Mouse (Mus musculus) myocyte (in vitro differentiated cells): ENCODE measurements around the gene Rxylt1. TPM values are rescaled to one million over a fixed set of nuclear protein-coding genes. Genes with fewer than 3 reads are reported as not detected.
A peak's percentile ranks its signal among the peaks of the same experiment; 100 is the strongest.

Experiments
- H3K27me3 ChIP-seq: one replicate; pipeline ENCODE4 v1.6.1; 2011; ENCODE audit not compliant: control insufficient read depth, insufficient read depth, insufficient read length
- H3K36me3 ChIP-seq: one replicate; pipeline ENCODE4 v1.6.1; 2011; ENCODE audit not compliant: control insufficient read depth, insufficient read depth
- H3K4me2 ChIP-seq: one replicate; pipeline ENCODE4 v1.6.1; 2011; ENCODE audit warnings: low read depth, control low read depth
- H3K4me3 ChIP-seq: one replicate; pipeline ENCODE4 v1.5.1; 2011; ENCODE audit warnings: mild to moderate bottlenecking, control low read depth, moderate library complexity
- H3K79me2 ChIP-seq: one replicate; pipeline ENCODE4 v1.6.1; 2011; ENCODE audit not compliant: control insufficient read depth, insufficient read depth
- H3ac ChIP-seq: one replicate; pipeline ENCODE4 v1.6.1; 2011; ENCODE audit not compliant: control insufficient read depth, insufficient read length
- CEBPB ChIP-seq: IDR thresholded peaks from 2 replicates; pipeline ENCODE4 v1.6.1; 2011; ENCODE audit warnings: mild to moderate bottlenecking, moderate library complexity; ENCODE audit not compliant: poor library complexity, insufficient read depth, severe bottlenecking
- E2F4 ChIP-seq: IDR thresholded peaks from one replicate; pipeline ENCODE4 v1.6.1; 2011; ENCODE audit warnings: mild to moderate bottlenecking, control low read depth, moderate library complexity; ENCODE audit not compliant: insufficient read depth
- MAX ChIP-seq: IDR thresholded peaks from one replicate; pipeline ENCODE4 v1.6.1; 2011; ENCODE audit warnings: low read depth, mild to moderate bottlenecking, control low read depth
- MYOD1 ChIP-seq, 3 experiments: IDR thresholded peaks; one replicate each; pipeline ENCODE4 v1.6.1; 2011; ENCODE audit warnings: control low read depth in 2 of 3, low read depth in 2 of 3, mild to moderate bottlenecking in 2 of 3, moderate library complexity in 1 of 3; ENCODE audit not compliant: insufficient read length in 2 of 3, control insufficient read depth in 1 of 3
- MYOG ChIP-seq, 3 experiments: IDR thresholded peaks; one replicate each; pipeline ENCODE4 v1.6.1; 2011; ENCODE audit warnings: control low read depth in 2 of 3, low read depth in 2 of 3, mild to moderate bottlenecking in 2 of 3; ENCODE audit not compliant: insufficient read length in 2 of 3, control insufficient read depth in 1 of 3, insufficient read depth in 1 of 3
- POLR2A ChIP-seq: IDR thresholded peaks from one replicate; pipeline ENCODE4 v1.6.1; 2011; ENCODE audit warnings: low read depth, mild to moderate bottlenecking, control low read depth, moderate library complexity; ENCODE audit not compliant: insufficient read length
- POLR2AphosphoS2 ChIP-seq: IDR thresholded peaks from one replicate; pipeline ENCODE4 v1.6.1; 2011; ENCODE audit warnings: low read depth, control low read depth; ENCODE audit not compliant: insufficient read length
- REST ChIP-seq: IDR thresholded peaks from one replicate; pipeline ENCODE4 v1.6.1; 2011; ENCODE audit warnings: mild to moderate bottlenecking, control low read depth, moderate library complexity; ENCODE audit not compliant: insufficient read depth, insufficient read length
- SRF ChIP-seq: IDR thresholded peaks from one replicate; pipeline ENCODE4 v1.6.1; 2011; ENCODE audit warnings: low read depth; ENCODE audit not compliant: control insufficient read depth, insufficient read length
- TCF12 ChIP-seq: IDR thresholded peaks from one replicate; pipeline ENCODE4 v1.6.1; 2011; ENCODE audit warnings: mild to moderate bottlenecking, control low read depth; ENCODE audit not compliant: poor library complexity, insufficient read depth, severe bottlenecking
- TCF3 ChIP-seq: IDR thresholded peaks from one replicate; pipeline ENCODE4 v1.6.1; 2011; ENCODE audit warnings: low read depth, control low read depth; ENCODE audit not compliant: insufficient read length
- USF1 ChIP-seq: IDR thresholded peaks from one replicate; pipeline ENCODE4 v1.6.1; 2011; ENCODE audit warnings: low read depth, mild to moderate bottlenecking, control low read depth, moderate library complexity
- polyA plus RNA-seq: library from polyadenylated mRNA; unstranded; fragments of >200 nt; fragmentation: generic; extraction: Trizol; gene quantifications from one replicate; pipeline ENCODE4 v1.2.1, GENCODE M21; 2012; ENCODE audit warnings: missing spikeins

Rxylt1 gene
- polyA plus RNA-seq, result 27.8 TPM

DNA sequence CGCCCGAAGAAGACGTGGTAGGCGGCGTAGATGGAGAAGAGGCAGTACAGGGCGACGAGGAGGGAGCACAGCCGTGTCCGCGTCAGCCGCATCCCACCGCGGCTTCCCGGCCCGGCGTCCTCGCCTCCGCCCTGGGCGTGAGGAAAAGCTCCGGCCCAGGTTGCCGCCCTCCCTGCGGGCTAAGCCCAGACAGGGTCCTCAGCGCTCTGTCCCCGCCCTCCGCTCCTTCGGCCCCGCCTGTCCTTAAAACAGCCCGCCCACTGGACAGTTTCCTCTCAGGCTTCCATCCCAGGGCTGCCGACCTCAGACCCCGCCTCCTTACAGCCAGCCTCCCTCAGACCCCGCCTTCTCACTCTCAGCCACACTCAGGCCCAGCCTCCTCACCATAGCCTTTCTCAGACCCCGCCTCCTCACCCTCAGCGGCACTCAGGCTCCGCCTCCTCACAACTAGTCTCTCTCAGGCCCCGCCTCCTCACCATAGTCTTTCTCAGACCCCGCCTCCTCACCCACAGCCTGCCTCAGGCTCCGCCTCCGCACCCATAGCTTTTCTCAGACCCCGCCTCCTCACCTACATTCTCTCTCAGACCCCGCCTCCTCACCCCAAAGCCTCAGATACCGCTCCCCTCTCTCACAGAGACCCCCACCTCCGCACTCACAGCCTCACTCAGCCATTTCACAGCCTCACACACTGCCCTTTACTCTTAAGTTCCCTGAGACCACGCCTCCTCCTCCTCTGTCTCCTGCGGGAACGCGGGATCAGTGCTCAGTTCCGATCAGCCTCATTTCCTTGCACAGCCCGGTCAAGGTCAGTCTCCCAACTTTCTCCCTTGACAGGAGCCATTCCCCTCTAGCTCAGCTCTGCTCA, at the start of gene Rxylt1:
Gene Rxylt1 (minus strand): TSS at position 392 of the 865 bp plus-strand sequence.
- peak within 1 kb of the TSS; percentile 65 for H3ac ChIP-seq
- peaks cover 14% of the 10 kb centered on the region for H3K36me3 ChIP-seq
- H3K79me2 ChIP-seq, result no peaks in the 10 kb centered on the region
- H3K4me2 ChIP-seq, result peak within 1 kb of the TSS; percentile 78
- H3K27me3 ChIP-seq, result no peaks in the 10 kb centered on the region
- H3K4me3 ChIP-seq, result peak within 1 kb of the TSS; percentile 40
- no peak for TF ChIP-seq CEBPB
- TF ChIP-seq USF1, result no peak
- TF ChIP-seq MYOG (IDR thresholded peaks at IDR 0.05; ENCODE audit: control insufficient read depth in 1 of 3, insufficient read depth in 1 of 3, insufficient read length in 2 of 3, low read depth in 2 of 3), result peak in 1 of 3 experiments; percentile 2
- no peak for TF ChIP-seq E2F4
- TF ChIP-seq TCF3, result no peak
- TF ChIP-seq REST, result peak; percentile 13
- peak in 1 of 3 experiments; percentile 31 for TF ChIP-seq MYOD1 (IDR thresholded peaks at IDR 0.05; ENCODE audit: control insufficient read depth in 1 of 3, insufficient read length in 2 of 3, low read depth in 2 of 3)
- TF ChIP-seq POLR2A, result peak; percentile 99
- no peak for TF ChIP-seq MAX
- no peak for TF ChIP-seq TCF12
- TF ChIP-seq SRF, result peak; percentile 20
- peak; percentile 93 for TF ChIP-seq POLR2AphosphoS2

DNA sequence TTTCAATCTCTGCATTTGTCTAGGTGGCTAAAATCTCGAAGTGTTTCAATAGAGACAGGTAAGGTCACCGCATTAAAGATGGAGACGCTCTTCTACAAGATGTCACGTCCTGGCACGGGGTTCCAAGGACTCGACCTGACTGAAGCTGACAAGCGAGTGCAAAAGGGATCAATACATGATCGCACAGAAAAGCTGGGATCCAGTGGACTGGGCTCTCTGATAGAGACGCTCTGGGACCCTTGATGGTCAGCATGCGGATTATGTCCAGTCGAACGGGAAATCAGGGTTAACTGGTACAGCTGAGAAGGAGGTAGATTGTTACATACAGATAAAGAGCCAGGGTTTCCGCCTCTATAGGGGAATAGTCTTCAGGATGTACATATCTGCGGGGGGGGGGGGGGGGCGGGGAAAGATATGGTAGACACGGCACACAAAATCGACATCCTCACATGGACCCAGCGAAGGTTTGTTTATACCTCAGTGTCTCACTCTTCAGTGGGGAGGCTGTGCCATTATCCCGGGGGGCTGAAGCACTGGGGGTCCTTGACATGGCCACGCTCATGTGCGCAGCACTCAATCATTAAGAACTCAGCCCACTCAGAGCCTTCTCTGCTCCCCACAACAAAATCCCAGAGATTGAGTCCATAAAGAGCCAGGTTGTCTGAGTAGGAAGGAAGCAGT, 24.3 kb upstream of the Rxylt1 start:
- H3K4me3 ChIP-seq, result no peak overlapping the region
- H3K79me2 ChIP-seq, result no peaks in the 10 kb centered on the region
- no peaks in the 10 kb centered on the region for H3K27me3 ChIP-seq
- no peak overlapping the region for H3K4me2 ChIP-seq
- TF ChIP-seq MYOG (IDR thresholded peaks at IDR 0.05; ENCODE audit: control insufficient read depth in 1 of 3, insufficient read depth in 1 of 3, insufficient read length in 2 of 3, low read depth in 2 of 3), result no peak
- no peak for TF ChIP-seq USF1
- no peak for TF ChIP-seq MYOD1 (IDR thresholded peaks at IDR 0.05; ENCODE audit: control insufficient read depth in 1 of 3, insufficient read length in 2 of 3, low read depth in 2 of 3)
- TF ChIP-seq REST, result no peak
- no peak for TF ChIP-seq CEBPB
- TF ChIP-seq POLR2A, result no peak
- no peak for TF ChIP-seq POLR2AphosphoS2
- no peak for TF ChIP-seq E2F4
- TF ChIP-seq MAX, result no peak
- TF ChIP-seq TCF3, result no peak
- TF ChIP-seq TCF12, result no peak
- no peak for TF ChIP-seq SRF
- H3K36me3 ChIP-seq, result no peaks in the 10 kb centered on the region
- H3ac ChIP-seq, result no peak overlapping the region

DNA sequence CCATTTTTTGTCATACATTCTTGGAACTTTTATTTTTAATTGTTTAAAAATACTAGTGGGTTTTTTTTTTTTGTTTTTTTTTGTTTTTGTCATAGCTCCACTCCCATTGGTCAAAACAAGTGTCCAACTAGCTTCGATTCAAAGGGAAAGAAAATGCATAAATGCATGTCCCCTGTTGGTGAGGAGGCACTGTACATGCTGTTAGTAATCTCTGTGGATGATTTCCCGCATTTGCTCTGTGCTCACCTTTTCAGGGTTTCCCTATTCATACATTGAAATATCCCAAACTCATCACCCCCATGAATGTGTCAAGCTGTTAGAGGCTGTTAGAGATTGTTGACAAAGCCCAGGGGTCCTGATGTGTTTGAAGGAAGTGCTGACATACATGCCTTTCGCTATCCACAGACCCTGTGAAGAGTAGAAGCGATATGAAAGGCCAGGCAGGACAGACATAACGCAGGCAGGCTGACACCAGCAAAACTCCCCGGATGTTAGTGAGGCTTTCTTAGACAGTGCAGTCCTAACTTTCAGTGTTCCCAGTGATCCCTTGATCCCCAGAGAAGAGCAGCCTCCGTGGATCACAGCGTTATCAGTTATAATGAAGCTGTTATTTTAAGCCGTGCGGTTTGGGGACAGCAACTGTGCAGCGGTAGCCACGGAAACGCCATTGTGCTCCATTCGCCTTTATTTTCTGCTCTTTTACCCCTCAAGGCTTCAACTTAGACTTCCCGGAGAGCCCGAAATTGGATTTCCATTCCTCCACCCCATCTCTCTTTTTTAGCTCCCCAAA, 23.5 kb upstream of the Rxylt1 start:
- Histone ChIP-seq H3ac (no peak overlapping the region), H3K4me2 (no peak overlapping the region), H3K27me3 (no peaks in the 10 kb centered on the region), H3K79me2 (no peaks in the 10 kb centered on the region), H3K36me3 (no peaks in the 10 kb centered on the region), H3K4me3 (no peak overlapping the region)
- no peak for TF ChIP-seq TCF3
- no peak for TF ChIP-seq USF1
- TF ChIP-seq MAX, result no peak
- no peak for TF ChIP-seq POLR2A
- no peak for TF ChIP-seq CEBPB
- TF ChIP-seq TCF12, result no peak
- no peak for TF ChIP-seq POLR2AphosphoS2
- TF ChIP-seq REST, result no peak
- no peak for TF ChIP-seq MYOD1 (IDR thresholded peaks at IDR 0.05; ENCODE audit: control insufficient read depth in 1 of 3, insufficient read length in 2 of 3, low read depth in 2 of 3)
- TF ChIP-seq MYOG (IDR thresholded peaks at IDR 0.05; ENCODE audit: control insufficient read depth in 1 of 3, insufficient read depth in 1 of 3, insufficient read length in 2 of 3, low read depth in 2 of 3), result no peak

DNA sequence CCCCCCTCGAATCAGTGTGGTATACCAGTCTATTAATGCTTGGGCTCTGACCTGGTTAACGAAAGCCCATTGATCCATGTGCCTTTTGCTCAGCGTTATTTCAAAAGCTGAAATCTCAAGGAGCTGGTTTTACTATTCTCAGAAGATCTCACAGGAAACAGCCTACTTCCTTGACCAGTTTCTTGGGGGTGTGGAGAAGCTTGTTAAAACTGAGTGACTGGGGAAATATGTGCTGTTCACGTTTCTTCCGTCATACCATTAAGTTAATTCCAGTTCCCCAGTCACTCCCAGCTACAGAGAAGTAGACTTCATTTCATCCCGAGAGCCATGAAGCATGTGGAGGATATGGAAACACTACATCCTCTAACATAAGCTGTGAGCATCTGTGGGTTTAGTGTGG, 22.3 kb upstream of the Rxylt1 start:
- Histone ChIP-seq H3K27me3 (no peaks in the 10 kb centered on the region), H3K79me2 (no peaks in the 10 kb centered on the region), H3K36me3 (no peaks in the 10 kb centered on the region), H3K4me2 (no peak overlapping the region), H3K4me3 (no peak overlapping the region), H3ac (no peak overlapping the region)
- no peak for TF ChIP-seq POLR2A
- TF ChIP-seq USF1, result no peak
- TF ChIP-seq MYOG (IDR thresholded peaks at IDR 0.05; ENCODE audit: control insufficient read depth in 1 of 3, insufficient read depth in 1 of 3, insufficient read length in 2 of 3, low read depth in 2 of 3), result no peak
- TF ChIP-seq SRF, result no peak
- TF ChIP-seq POLR2AphosphoS2, result no peak
- TF ChIP-seq MAX, result no peak
- TF ChIP-seq CEBPB, result no peak
- no peak for TF ChIP-seq TCF12
- no peak for TF ChIP-seq REST
- no peak for TF ChIP-seq E2F4
